Comparison of ENCODE assay signal across 28 mouse cellular contexts in genomic region chr2:173803827-173804226, GRCm38 (mm10).
"Had no signal": no experiment of that assay in that cellular context is flagged by ENCODE, and none has a peak within 500 bp of the region (broad histone marks: within the 10 kb centered on the region; RNA-seq: fewer than 3 reads in every experiment).

No protein-coding gene starts in this region.

- H3K4me1 ChIP-seq: forebrain, embryonic 12.5 days; forebrain, embryonic 13.5 days; forebrain, embryonic 15.5 days had no signal

- H3K4me2 ChIP-seq: embryonic facial prominence, embryonic 12.5 days; embryonic facial prominence, embryonic 13.5 days; embryonic facial prominence, embryonic 15.5 days; forebrain, embryonic 12.5 days; forebrain, embryonic 13.5 days; forebrain, embryonic 15.5 days had no signal

- DNase-seq: cerebellum, adult 2 months; cerebellum, adult 8-10 months; cerebellum, adult 9-10 months; cerebellum, adult 9-11 months; cerebellum, postnatal 10 days; cerebellum, postnatal 14 days; cerebellum, postnatal 25 days; cerebellum, postnatal 36 days; embryo, embryonic 11 days; forebrain, postnatal 0 days; gastrocnemius, adult 2 months; gastrocnemius, postnatal 10 days; gastrocnemius, postnatal 14 days; gastrocnemius, postnatal 25 days; gastrocnemius, postnatal 36 days; heart, adult 18-20 months; heart, adult 2 months had no signal

- H3K9ac ChIP-seq: embryonic facial prominence, embryonic 12.5 days; embryonic facial prominence, embryonic 13.5 days; embryonic facial prominence, embryonic 15.5 days; forebrain, embryonic 12.5 days; forebrain, embryonic 13.5 days; forebrain, embryonic 15.5 days; forebrain, postnatal 0 days had no signal

- H3K36me3 ChIP-seq: embryonic facial prominence, embryonic 10.5 days; embryonic facial prominence, embryonic 12.5 days; embryonic facial prominence, embryonic 13.5 days; embryonic facial prominence, embryonic 15.5 days; forebrain, embryonic 10.5 days; forebrain, embryonic 12.5 days; forebrain, embryonic 15.5 days had no signal

- H3K27me3 ChIP-seq: embryonic facial prominence, embryonic 12.5 days; embryonic facial prominence, embryonic 13.5 days; embryonic facial prominence, embryonic 15.5 days; forebrain, embryonic 12.5 days; forebrain, embryonic 13.5 days; forebrain, embryonic 15.5 days had no signal

- H3K4me3 ChIP-seq: embryonic facial prominence, embryonic 10.5 days; embryonic facial prominence, embryonic 12.5 days; embryonic facial prominence, embryonic 13.5 days; embryonic facial prominence, embryonic 15.5 days; erythroblast, embryonic 14.5 days; forebrain, embryonic 10.5 days; forebrain, embryonic 12.5 days; forebrain, embryonic 13.5 days; forebrain, embryonic 15.5 days; gastrocnemius, adult 2 months; heart, adult 2 months had no signal

- H3K9me3 ChIP-seq: embryonic facial prominence, embryonic 10.5 days; embryonic facial prominence, embryonic 12.5 days; embryonic facial prominence, embryonic 13.5 days; embryonic facial prominence, embryonic 15.5 days; forebrain, embryonic 10.5 days; forebrain, embryonic 12.5 days; forebrain, embryonic 13.5 days; forebrain, embryonic 15.5 days had no signal

- H3K27ac ChIP-seq: embryonic facial prominence, embryonic 10.5 days; embryonic facial prominence, embryonic 12.5 days; embryonic facial prominence, embryonic 13.5 days; embryonic facial prominence, embryonic 15.5 days; forebrain, embryonic 10.5 days; forebrain, embryonic 12.5 days; forebrain, embryonic 13.5 days; forebrain, embryonic 15.5 days; heart, adult 2 months had no signal

- ATAC-seq: forebrain, embryonic 13.5 days; forebrain, embryonic 14.5 days; forebrain, embryonic 15.5 days; forebrain, embryonic 16.5 days; forebrain, postnatal 0 days had no signal
